Mouse (Mus musculus) CD8-positive naive resting alpha-beta T cell, adult 2 months (primary cell): ENCODE results near the gene Lingo3.
"Not testable (repeated sequence)": the region's sequence is repeated elsewhere in the genome, so short reads cannot be mapped to it uniquely, and the experiment has no call there.

Experiments used
- DNase-seq, 2 experiments: peaks; one replicate each; pipeline ENCODE4 v3.0.0; 2022; ENCODE audit warnings: low read depth in 2 of 2, low spot score in 2 of 2

The Lingo3 gene

GRCm38 (mm10) chr10:80823316-80823715 lies 20.5 kb downstream of the Lingo3 start:
- no peak for DNase-seq

GRCm38 (mm10) chr10:80822528-80822927 lies 21.3 kb downstream of the Lingo3 start:
- DNase-seq = no peak

- peak in 1 of 2 experiments; percentile 50 for DNase-seq
These were observed 21.8 kb downstream of the Lingo3 start for GRCm38 (mm10) chr10:80821991-80822390.

- DNase-seq = no peak
These were observed 24.4 kb downstream of the Lingo3 start for GRCm38 (mm10) chr10:80819406-80819805.

- DNase-seq = no peak
These were observed 25.1 kb downstream of the Lingo3 start for GRCm38 (mm10) chr10:80818599-80819281.

- not testable (repeated sequence) for DNase-seq
These were observed 25.9 kb downstream of the Lingo3 start for GRCm38 (mm10) chr10:80817955-80818354.

- no peak for DNase-seq
These were observed 26.7 kb downstream of the Lingo3 start for GRCm38 (mm10) chr10:80817164-80817563.

GRCm38 (mm10) chr10:80816303-80816702 lies 27.5 kb downstream of the Lingo3 start:
- not testable (repeated sequence) for DNase-seq

- no peak for DNase-seq
These were observed 29.0 kb downstream of the Lingo3 start for GRCm38 (mm10) chr10:80814800-80815199.

GRCm38 (mm10) chr10:80813366-80813765 lies 30.5 kb downstream of the Lingo3 start, which contains the start of gene Jsrp1:
Gene Jsrp1, minus strand, starts transcription at chr10:80813498.
- no peak for DNase-seq

GRCm38 (mm10) chr10:80812391-80813041 lies 31.3 kb downstream of the Lingo3 start:
- DNase-seq = no peak

GRCm38 (mm10) chr10:80810084-80810483 lies 33.8 kb downstream of the Lingo3 start:
- no peak for DNase-seq

GRCm38 (mm10) chr10:80808985-80809632 lies 34.7 kb downstream of the Lingo3 start:
- DNase-seq = no peak

- DNase-seq = no peak
These were observed 35.5 kb downstream of the Lingo3 start for GRCm38 (mm10) chr10:80808099-80808984.

- peak in 1 of 2 experiments; percentile 25 for DNase-seq
These were observed 36.7 kb downstream of the Lingo3 start for GRCm38 (mm10) chr10:80807057-80807627.

- no peak for DNase-seq
These were observed 37.3 kb downstream of the Lingo3 start for GRCm38 (mm10) chr10:80806341-80807056.

GRCm38 (mm10) chr10:80805925-80806324 lies 37.9 kb downstream of the Lingo3 start:
- DNase-seq = peak; percentile 63 to 76

- no peak for DNase-seq
These were observed 38.5 kb downstream of the Lingo3 start for GRCm38 (mm10) chr10:80805322-80805721.

- DNase-seq = no peak
These were observed 38.9 kb downstream of the Lingo3 start, which contains the start of gene Amh for GRCm38 (mm10) chr10:80804916-80805315. Gene Amh, plus strand, starts transcription at chr10:80805243.

- DNase-seq = no peak
These were observed 39.5 kb downstream of the Lingo3 start for GRCm38 (mm10) chr10:80804340-80804739.
